Mouse (Mus musculus): ENCODE results near the gene Pdia5. TPM values are rescaled to one million over a fixed set of nuclear protein-coding genes. Genes with fewer than 3 reads are reported as not detected.

Pdia5 gene
- total RNA-seq, 4 experiments from 2014 or later: 2.9 to 4.9 (median 4.3) TPM

GRCm38 (mm10) chr16:35442026-35442415 lies 48.7 kb downstream of the Pdia5 start:
- DNase-seq (ENCODE audit: low spot score in 2 of 2): no peak

GRCm38 (mm10) chr16:35441346-35442025 lies 49.2 kb downstream of the Pdia5 start:
- peak; percentile 84 to 88 for DNase-seq (ENCODE audit: low spot score in 2 of 2)

- DNase-seq (ENCODE audit: low spot score in 2 of 2): no peak
Observed at GRCm38 (mm10) chr16:35439046-35439445, 51.6 kb downstream of the Pdia5 start.

GRCm38 (mm10) chr16:35431608-35432007 lies 59.1 kb downstream of the Pdia5 start:
- peak in 1 of 2 experiments; percentile 15 for DNase-seq (ENCODE audit: low spot score in 2 of 2)

GRCm38 (mm10) chr16:35424926-35425325 lies 65.7 kb downstream of the Pdia5 start:
- DNase-seq (ENCODE audit: low spot score in 2 of 2): no peak

GRCm38 (mm10) chr16:35423250-35424139 lies 67.2 kb downstream of the Pdia5 start:
- no peak for DNase-seq (ENCODE audit: low spot score in 2 of 2)

GRCm38 (mm10) chr16:35422705-35423104 lies 68.0 kb downstream of the Pdia5 start:
- DNase-seq (ENCODE audit: low spot score in 2 of 2): no peak

- peak in 1 of 2 experiments; percentile 21 for DNase-seq (ENCODE audit: low spot score in 2 of 2)
Observed at GRCm38 (mm10) chr16:35422141-35422540, 68.5 kb downstream of the Pdia5 start.

- no peak for DNase-seq (ENCODE audit: low spot score in 2 of 2)
Observed at GRCm38 (mm10) chr16:35414616-35415015, 76.1 kb downstream of the Pdia5 start.

GRCm38 (mm10) chr16:35406706-35407105 lies 84.0 kb downstream of the Pdia5 start:
- no peak for DNase-seq (ENCODE audit: low spot score in 2 of 2)

- DNase-seq (ENCODE audit: low spot score in 2 of 2): no peak
Observed at GRCm38 (mm10) chr16:35406166-35406565, 84.5 kb downstream of the Pdia5 start.

GRCm38 (mm10) chr16:35405348-35406080 lies 85.2 kb downstream of the Pdia5 start:
- no peak for DNase-seq (ENCODE audit: low spot score in 2 of 2)

- no peak for DNase-seq (ENCODE audit: low spot score in 2 of 2)
Observed at GRCm38 (mm10) chr16:35404864-35405263, 85.8 kb downstream of the Pdia5 start.

- no peak for DNase-seq (ENCODE audit: low spot score in 2 of 2)
Observed at GRCm38 (mm10) chr16:35403891-35404290, 86.8 kb downstream of the Pdia5 start.

GRCm38 (mm10) chr16:35403356-35403755 lies 87.3 kb downstream of the Pdia5 start:
- peak; percentile 25 to 41 for DNase-seq (ENCODE audit: low spot score in 2 of 2)

GRCm38 (mm10) chr16:35392813-35393212 lies 97.9 kb downstream of the Pdia5 start:
- no peak for DNase-seq (ENCODE audit: low spot score in 2 of 2)

- DNase-seq (ENCODE audit: low spot score in 2 of 2): no peak
Observed at GRCm38 (mm10) chr16:35385654-35386053, 105.0 kb downstream of the Pdia5 start.

GRCm38 (mm10) chr16:35380048-35380447 lies 110.6 kb downstream of the Pdia5 start:
- DNase-seq (ENCODE audit: low spot score in 2 of 2): no peak

- no peak for DNase-seq (ENCODE audit: low spot score in 2 of 2)
Observed at GRCm38 (mm10) chr16:35379344-35379743, 111.3 kb downstream of the Pdia5 start.

GRCm38 (mm10) chr16:35364063-35364428 lies 126.6 kb downstream of the Pdia5 start:
- DNase-seq (ENCODE audit: low spot score in 2 of 2): no peak

- peak; percentile 84 to 91 for DNase-seq (ENCODE audit: low spot score in 2 of 2)
Observed at GRCm38 (mm10) chr16:35363150-35364062, 127.3 kb downstream of the Pdia5 start, which contains the start of gene Sec22a. TSS of gene Sec22a (minus strand) at chr16:35363918.
